Comparison of ENCODE assay signal across 31 mouse cellular contexts in genomic region chr4:21547771-21548170, GRCm38 (mm10).
DNase-seq lines count a peak whose midpoint lies in the region; ATAC-seq lines count a peak whose summit lies in the region.
"Had no signal": no experiment of that assay in that cellular context is flagged by ENCODE, and none has a peak within 500 bp of the region (broad histone marks: within the 10 kb centered on the region; RNA-seq: fewer than 3 reads in every experiment).

No protein-coding gene starts in this region.

- no peak overlapping the region for H3K9ac ChIP-seq in intestine, embryonic 15.5 days
- H3K9ac ChIP-seq: heart, embryonic 12.5 days; hindbrain, embryonic 15.5 days; limb, embryonic 13.5 days; liver, embryonic 12.5 days; liver, postnatal 0 days; midbrain, embryonic 12.5 days; stomach, embryonic 15.5 days had no signal

- WGBS in intestine, embryonic 15.5 days = 88% methylated on average over 3 of the region's 3 CpGs

- H3K27ac ChIP-seq in intestine, embryonic 15.5 days = no peak overlapping the region
- H3K27ac ChIP-seq: heart, adult 2 months; hindbrain, embryonic 15.5 days; kidney, postnatal 0 days; limb, embryonic 13.5 days; liver, embryonic 12.5 days; midbrain, embryonic 12.5 days; stomach, embryonic 15.5 days had no signal

- H3K4me3 ChIP-seq in intestine, embryonic 15.5 days (replicated peaks) = no peak overlapping the region
- H3K4me3 ChIP-seq: erythroblast, embryonic 14.5 days; heart, adult 2 months; heart, embryonic 12.5 days; hindbrain, embryonic 15.5 days; limb, embryonic 13.5 days; liver, embryonic 12.5 days; megakaryocyte, embryonic 14.5 days; midbrain, embryonic 12.5 days; stomach, embryonic 15.5 days had no signal

- no peaks in the 10 kb centered on the region for H3K9me3 ChIP-seq in intestine, embryonic 15.5 days
- H3K9me3 ChIP-seq: heart, embryonic 12.5 days; hindbrain, embryonic 15.5 days; limb, embryonic 13.5 days; liver, embryonic 12.5 days; midbrain, embryonic 12.5 days; stomach, embryonic 15.5 days had no signal

- no peaks in the 10 kb centered on the region for H3K36me3 ChIP-seq in intestine, embryonic 15.5 days
- H3K36me3 ChIP-seq: heart, embryonic 12.5 days; hindbrain, embryonic 15.5 days; limb, embryonic 13.5 days; liver, embryonic 12.5 days; midbrain, embryonic 12.5 days; stomach, embryonic 15.5 days had no signal

- no peak overlapping the region for H3K4me2 ChIP-seq in intestine, embryonic 15.5 days (replicated peaks)
- H3K4me2 ChIP-seq: heart, embryonic 12.5 days; hindbrain, embryonic 15.5 days; limb, embryonic 13.5 days; liver, embryonic 12.5 days; midbrain, embryonic 12.5 days; stomach, embryonic 15.5 days had no signal

- no peaks in the 10 kb centered on the region for H3K4me1 ChIP-seq in intestine, embryonic 15.5 days (replicated peaks)
- H3K4me1 ChIP-seq: heart, embryonic 12.5 days; hindbrain, embryonic 15.5 days; limb, embryonic 13.5 days; liver, embryonic 12.5 days; megakaryocyte, embryonic 14.5 days; midbrain, embryonic 12.5 days; stomach, embryonic 15.5 days had no signal

- no peaks in the 10 kb centered on the region for H3K27me3 ChIP-seq in intestine, embryonic 15.5 days (replicated peaks)
- H3K27me3 ChIP-seq: CH12.LX; heart, embryonic 12.5 days; hindbrain, embryonic 15.5 days; limb, embryonic 13.5 days; liver, embryonic 12.5 days; megakaryocyte, embryonic 14.5 days; midbrain, embryonic 12.5 days; stomach, embryonic 15.5 days had no signal

- no peak for ATAC-seq in intestine, embryonic 15.5 days
- ATAC-seq: activated CD4-positive, CD25-positive, alpha-beta regulatory T cell, adult 4 months; forebrain, embryonic 16.5 days; intestine, embryonic 16.5 days; liver, embryonic 12.5 days; liver, postnatal 0 days; lung, postnatal 0 days had no signal

- intact Hi-C loops in left cerebral cortex, postnatal 4 days (cut with DNase I) = no loop called here

- peak; percentile 1 for DNase-seq in adrenal gland, postnatal 25 days
- no peak for DNase-seq in adrenal gland, postnatal 4 days (ENCODE audit: low spot score in 2 of 2)
- peak; percentile 86 for DNase-seq in left cerebral cortex, postnatal 4 days
- no peak for DNase-seq in left cerebral cortex, adult 18-20 months (ENCODE audit: low spot score in 2 of 2)
- peak; percentile 47 for DNase-seq in cerebellum, adult 9-11 months
- DNase-seq in gastrocnemius, adult 18-20 months (ENCODE audit: low spot score) = no peak
- DNase-seq in lung, adult 18-20 months = no peak
- DNase-seq: adrenal gland, adult 2 months; heart, adult 2 months; heart, postnatal 4 days; kidney, adult 8-10 months; kidney, postnatal 4 days; liver, postnatal 0 days; lung, postnatal 4 days; right cerebral cortex, postnatal 25 days; thymus, postnatal 36 days had no signal

Comparison
In these comparisons a context has a peak if more than half of its experiments do, and no peak if none do; other contexts are left out.
1. DNase-seq: peak in adrenal gland, postnatal 25 days (single experiment), left cerebral cortex, postnatal 4 days (single experiment) and cerebellum, adult 9-11 months (single experiment); none in adrenal gland, postnatal 4 days (0 of 2), left cerebral cortex, adult 18-20 months (0 of 2), gastrocnemius, adult 18-20 months (single experiment) and lung, adult 18-20 months (0 of 2).